Mouse (Mus musculus) lung, postnatal 0 days (tissue): Measurements from ENCODE around the gene Colgalt2. TPM values are rescaled to one million over a fixed set of nuclear protein-coding genes. Genes with fewer than 3 reads are reported as not detected.
A peak's percentile ranks its signal among the peaks of the same experiment; 100 is the strongest.

ENCODE experiments used
- ATAC-seq: fragments of 200-750 bp; cut with Nextera tagmentation; 2 replicates; pipeline ENCODE4 v1.8.0; 2017; ENCODE audit warnings: moderate library complexity
- DNase-seq: peaks from one replicate; pipeline ENCODE4 v3.0.0-alpha.2; 2016; ENCODE audit warnings: low spot score
- H3K27ac ChIP-seq: fragments of 300-500 bp; sonication (generic); 2 replicates; pipeline ENCODE4 v1.5.1; 2014; ENCODE audit warnings: antibody characterized with exemption, mild to moderate bottlenecking, low read length, mixed read lengths
- H3K27me3 ChIP-seq: fragments of 300-500 bp; sonication (generic); replicated peaks from 2 replicates; pipeline ENCODE4 v1.6.1; 2014; ENCODE audit warnings: low read length, mixed read lengths; ENCODE audit not compliant: insufficient read depth
- H3K36me3 ChIP-seq: fragments of 300-500 bp; sonication (generic); 2 replicates; pipeline ENCODE4 v1.6.1; 2014; ENCODE audit warnings: low read length, mixed read lengths; ENCODE audit not compliant: insufficient read depth
- H3K4me1 ChIP-seq: fragments of 300-500 bp; sonication (generic); 2 replicates; pipeline ENCODE4 v1.6.1; 2014; ENCODE audit warnings: antibody characterized with exemption, low read depth, low read length, mixed read lengths; ENCODE audit not compliant: insufficient read depth
- H3K4me2 ChIP-seq: fragments of 300-500 bp; sonication (generic); replicated peaks from 2 replicates; pipeline ENCODE4 v1.6.1; 2014; ENCODE audit warnings: low read depth, mild to moderate bottlenecking, low read length, moderate library complexity, mixed read lengths
- H3K4me3 ChIP-seq: fragments of 300-500 bp; sonication (generic); 2 replicates; pipeline ENCODE4 v1.5.1; 2014; ENCODE audit warnings: low read depth, low read length
- H3K9ac ChIP-seq: fragments of 300-500 bp; sonication (generic); replicated peaks from 2 replicates; pipeline ENCODE4 v1.6.1; 2014; ENCODE audit warnings: low read depth, mild to moderate bottlenecking
- H3K9me3 ChIP-seq: fragments of 300-500 bp; sonication (generic); 2 replicates; pipeline ENCODE4 v1.6.1; 2016; ENCODE audit warnings: low read length, mixed read lengths
- CTCF ChIP-seq: IDR thresholded peaks from 2 replicates; pipeline ENCODE4 v1.5.1; 2016; ENCODE audit warnings: antibody characterized with exemption, mild to moderate bottlenecking
- EP300 ChIP-seq: IDR thresholded peaks from 2 replicates; pipeline ENCODE4 v1.6.1; 2016; ENCODE audit warnings: antibody characterized with exemption, mild to moderate bottlenecking, control low read depth
- WGBS: fragments of 180-500 bp; shearing (Covaris S2); extraction: QIAGEN DNeasy Blood & Tissue Kit; methylation state at CpG from one replicate; pipeline ENCODE4 v1.1.7; 2014; 5-methylcytosine and 5-hydroxymethylcytosine counted together
- polyA plus RNA-seq: library from polyadenylated mRNA; unstranded; fragments of >200 nt; fragmentation: Nextera tagmentation; extraction: Ambion mirVana; gene quantifications from 2 replicates; pipeline ENCODE4 v1.2.1, GENCODE M21; 2015

The Colgalt2 gene
- polyA plus RNA-seq, 1 experiment from 2014 or later: 3.6 TPM

DNA sequence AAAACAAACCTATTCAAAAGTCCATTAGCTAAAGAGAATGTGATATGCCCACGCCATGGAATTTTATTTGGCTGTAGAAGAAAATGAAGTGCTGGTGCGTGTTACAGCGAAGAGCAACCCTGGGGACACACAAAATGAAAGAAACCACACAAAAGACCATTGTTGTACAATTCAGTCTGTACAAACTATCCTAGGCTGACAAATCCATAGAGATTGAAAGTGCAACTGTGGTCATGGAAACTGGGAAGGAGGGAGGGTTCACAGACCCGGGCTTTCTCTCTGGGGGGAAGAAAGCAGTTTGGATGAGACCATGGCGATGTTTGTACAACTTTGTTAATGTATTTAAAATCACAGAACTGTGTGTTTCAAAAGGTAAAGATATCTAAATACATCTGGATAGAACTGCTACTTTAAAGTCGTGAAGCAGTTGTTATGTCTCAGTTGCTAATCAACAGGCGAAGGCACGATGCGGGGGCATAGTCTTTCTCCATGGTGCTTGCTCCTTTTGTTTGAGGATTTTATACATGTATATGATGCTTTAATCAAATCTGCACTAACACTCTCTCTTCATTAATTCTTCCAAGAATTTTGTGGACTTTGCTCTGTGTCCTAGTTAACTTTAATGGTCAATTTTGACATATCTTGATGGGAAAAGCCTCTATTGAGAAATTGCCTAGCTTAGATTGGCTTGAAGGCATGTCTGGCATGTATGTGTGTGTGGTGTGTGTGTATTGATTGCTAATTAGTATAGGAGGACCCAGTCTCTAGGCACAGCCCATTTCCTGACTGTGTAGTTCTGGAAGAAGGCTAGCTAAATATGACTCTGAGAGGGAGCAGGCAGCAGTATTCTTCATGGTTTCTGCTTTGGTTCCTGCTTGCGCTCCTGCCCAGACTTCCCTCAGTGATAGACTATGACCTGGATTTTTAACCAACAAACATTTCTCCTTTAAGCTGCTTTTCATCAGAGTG lies 55.9 kb downstream of the Colgalt2 start:
- no peak for TF ChIP-seq EP300
- TF ChIP-seq CTCF: no peak
- Histone ChIP-seq H3K9me3 (no peaks in the 10 kb centered on the region), H3K4me3 (no peak overlapping the region), H3K36me3 (no peaks in the 10 kb centered on the region), H3K4me2 (no peak overlapping the region), H3K27me3 (no peaks in the 10 kb centered on the region), H3K4me1 (0 out of 2 replicates have a peak, but pooled peaks cover 4% of the 10 kb centered on the region), H3K9ac (no peak overlapping the region), H3K27ac (no peak overlapping the region)
- ATAC-seq (no peak), DNase-seq (no peak)
- WGBS: 71% methylated on average over 10 of the region's 10 CpGs

DNA sequence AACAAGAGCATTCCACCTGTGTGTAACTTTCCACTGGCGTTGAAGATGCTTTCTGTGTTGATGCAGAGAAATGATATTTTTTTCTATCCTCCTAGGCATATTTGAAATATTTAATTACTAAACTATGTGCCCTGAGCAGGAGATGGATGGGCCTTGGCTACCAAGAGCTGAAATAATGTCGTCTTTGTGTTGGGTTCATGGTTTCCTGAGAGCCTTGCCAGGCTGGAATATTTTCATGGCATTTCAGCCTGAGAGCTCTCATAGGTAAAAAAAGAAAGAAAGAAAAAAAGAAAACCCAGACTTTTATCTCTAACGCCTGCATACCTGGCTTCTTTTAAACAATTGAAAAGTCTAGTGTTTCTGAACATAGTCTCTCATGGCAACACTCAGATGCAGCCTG lies 56.6 kb downstream of the Colgalt2 start:
- no peak overlapping the region for H3K4me3 ChIP-seq
- H3K4me2 ChIP-seq: no peak overlapping the region
- WGBS: 38% methylated on average over 3 of the region's 3 CpGs
- no peak overlapping the region for H3K27ac ChIP-seq
- H3K9me3 ChIP-seq: no peaks in the 10 kb centered on the region
- no peaks in the 10 kb centered on the region for H3K36me3 ChIP-seq
- H3K27me3 ChIP-seq: no peaks in the 10 kb centered on the region
- DNase-seq (no peak), ATAC-seq (no peak)
- H3K4me1 ChIP-seq: peaks cover 4% of the 10 kb centered on the region; the same call in 1 of the 2 replicates
- peak; percentile 51; the same call in 1 of the 2 replicates for TF ChIP-seq EP300
- no peak for TF ChIP-seq CTCF
- no peak overlapping the region for H3K9ac ChIP-seq

DNA sequence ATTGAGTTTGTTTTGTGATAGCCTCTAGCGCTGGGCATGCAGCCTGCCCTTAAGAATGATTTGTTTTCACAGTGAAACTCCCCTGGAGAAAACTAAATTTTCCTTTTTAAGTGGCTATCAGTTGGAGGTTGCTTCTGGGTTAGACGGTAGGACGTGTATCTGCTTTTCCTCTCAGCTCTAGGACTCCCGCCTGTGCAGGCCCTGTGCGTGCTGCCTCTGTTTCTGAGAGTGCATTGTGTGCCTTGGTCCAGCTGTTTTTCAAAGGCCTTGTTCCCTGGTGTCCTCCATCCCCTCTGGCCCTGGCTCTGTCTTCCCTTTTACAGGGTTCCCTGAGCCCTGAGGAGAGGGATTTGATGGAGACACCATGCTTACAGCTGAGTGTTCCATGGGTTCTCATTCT lies 58.0 kb downstream of the Colgalt2 start:
- DNase-seq: no peak
- Histone ChIP-seq H3K27ac (no peak overlapping the region), H3K4me3 (no peak overlapping the region), H3K27me3 (no peaks in the 10 kb centered on the region), H3K9ac (no peak overlapping the region), H3K36me3 (no peaks in the 10 kb centered on the region), H3K4me1 (peaks cover 4% of the 10 kb centered on the region; the same call in 1 of the 2 replicates), H3K9me3 (no peaks in the 10 kb centered on the region), H3K4me2 (no peak overlapping the region)
- 48% methylated on average over 5 of the region's 5 CpGs for WGBS
- ATAC-seq: no peak
- TF ChIP-seq EP300 (no peak), CTCF (no peak)

DNA sequence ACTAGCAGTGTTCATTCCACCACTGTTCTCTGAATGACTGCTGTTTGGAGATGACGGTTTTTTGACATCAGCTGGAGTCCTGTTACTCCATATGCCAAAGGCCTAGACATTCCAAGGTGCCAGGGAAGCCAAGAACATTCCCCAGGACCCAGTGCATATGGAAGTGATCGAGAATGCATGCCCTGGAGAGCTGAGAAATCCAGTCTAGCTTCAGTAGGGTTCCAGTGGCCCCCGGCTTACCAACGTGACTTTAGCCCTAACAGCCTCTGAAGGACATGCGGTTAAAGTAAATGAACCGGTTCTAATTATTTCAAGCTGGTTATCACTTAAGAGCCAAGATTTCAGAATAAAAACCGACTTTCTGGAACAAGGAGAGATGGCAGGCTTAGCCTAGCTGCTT lies 59.4 kb downstream of the Colgalt2 start:
- Histone ChIP-seq H3K4me2 (no peak overlapping the region), H3K36me3 (no peaks in the 10 kb centered on the region), H3K9me3 (no peaks in the 10 kb centered on the region), H3K27ac (no peak overlapping the region), H3K9ac (no peak overlapping the region), H3K4me3 (no peak overlapping the region), H3K4me1 (peaks cover 4% of the 10 kb centered on the region; the same call in 1 of the 2 replicates), H3K27me3 (no peaks in the 10 kb centered on the region)
- no peak for ATAC-seq
- WGBS: 90% methylated on average over 7 of the region's 7 CpGs
- DNase-seq: no peak
- TF ChIP-seq EP300 (no peak), CTCF (no peak)

DNA sequence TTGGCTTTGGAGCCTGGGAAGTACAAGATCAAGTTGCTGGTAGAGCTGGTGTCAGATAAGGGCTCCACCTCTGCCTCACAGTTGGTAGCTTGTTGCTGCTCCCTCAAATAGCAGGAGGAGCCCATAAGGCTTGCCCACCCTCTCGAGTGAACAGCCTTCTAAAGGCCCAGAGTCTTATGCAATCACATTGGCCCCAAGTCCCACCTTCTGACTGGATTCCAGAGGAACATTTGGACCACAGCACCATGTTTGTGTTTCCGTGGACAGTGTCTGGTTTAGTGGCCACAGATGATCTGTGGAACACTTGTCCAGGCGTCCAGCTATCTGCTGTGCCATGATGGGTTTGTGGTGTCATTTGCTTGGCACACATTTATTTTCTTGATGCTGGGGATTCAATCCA lies 61.3 kb downstream of the Colgalt2 start:
- Histone ChIP-seq H3K27me3 (no peaks in the 10 kb centered on the region), H3K4me2 (no peak overlapping the region), H3K9ac (no peak overlapping the region), H3K9me3 (no peaks in the 10 kb centered on the region), H3K36me3 (no peaks in the 10 kb centered on the region), H3K4me1 (peaks cover 4% of the 10 kb centered on the region; the same call in 1 of the 2 replicates), H3K4me3 (no peak overlapping the region), H3K27ac (no peak overlapping the region)
- no peak for TF ChIP-seq EP300
- TF ChIP-seq CTCF: no peak
- DNase-seq: no peak
- ATAC-seq: no peak
- WGBS: 52% methylated on average over 3 of the region's 3 CpGs

DNA sequence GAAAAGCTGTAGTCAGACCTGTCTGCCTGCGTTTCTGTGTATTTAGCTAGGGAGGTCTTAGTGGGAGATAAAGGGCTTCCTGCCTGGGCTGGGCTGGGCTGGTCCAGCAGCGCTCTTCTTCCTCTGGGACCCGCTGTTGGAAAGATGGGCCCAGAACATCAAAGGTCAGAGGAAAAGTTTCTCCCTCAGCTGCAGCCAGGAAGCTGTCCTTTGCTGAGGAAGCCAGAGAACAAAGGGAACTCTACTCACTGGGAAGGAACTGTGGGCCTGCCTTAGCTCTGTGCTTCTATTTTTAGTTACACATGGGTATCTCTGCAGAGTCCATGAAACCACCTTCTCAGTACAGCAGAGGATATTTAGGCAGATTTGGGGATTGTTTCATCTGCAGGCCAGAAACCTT lies 62.2 kb downstream of the Colgalt2 start:
- Histone ChIP-seq H3K27ac (no peak overlapping the region; the same call in 1 of the 2 replicates), H3K36me3 (no peaks in the 10 kb centered on the region), H3K4me3 (no peak overlapping the region), H3K27me3 (no peaks in the 10 kb centered on the region), H3K4me2 (no peak overlapping the region), H3K9ac (no peak overlapping the region), H3K4me1 (peaks cover 4% of the 10 kb centered on the region; the same call in 1 of the 2 replicates), H3K9me3 (no peaks in the 10 kb centered on the region)
- ATAC-seq (peak; percentile 84), DNase-seq (peak; percentile 30)
- TF ChIP-seq CTCF (no peak), EP300 (peak; percentile 51)
- 29% methylated on average over 3 of the region's 3 CpGs for WGBS
